Mouse (Mus musculus): ENCODE results near the gene Hus1.

GRCm38 (mm10) chr11:9056937-9057336, 45.9 kb upstream of the Hus1 start:
- TF ChIP-seq POLR2A (IDR thresholded peaks at IDR 0.05; ENCODE audit: borderline replicate concordance, control insufficient read depth, low read depth, low read length) = no peak
- no peak for TF ChIP-seq CTCF (IDR thresholded peaks at IDR 0.05; ENCODE audit: control insufficient read depth, insufficient read depth, low read length)
